Mouse (Mus musculus): Measurements from ENCODE around the gene Fnip2. TPM values are rescaled to one million over a fixed set of nuclear protein-coding genes. Genes with fewer than 3 reads are reported as not detected.

The Fnip2 gene
- polyA plus RNA-seq, 1 experiment from 2014 or later = 6.4 TPM

GRCm38 (mm10) chr3:79523349-79523748, 44.2 kb downstream of the Fnip2 start:
- 91% methylated on average over 4 of the region's 4 CpGs for WGBS
- H3K27me3 ChIP-seq = no peaks in the 10 kb centered on the region
- no peak overlapping the region for H3K27ac ChIP-seq
- ATAC-seq (ENCODE audit: insufficient number of reproducible peaks, insufficient read depth, low FRiP score, low TSS enrichment, low read depth) = no peak
- peaks cover 13% of the 10 kb centered on the region for H3K4me1 ChIP-seq (replicated peaks)
- no peak overlapping the region for H3K4me3 ChIP-seq (replicated peaks)
- H3K4me2 ChIP-seq = no peak overlapping the region
- no peaks in the 10 kb centered on the region for H3K36me3 ChIP-seq
- no peak overlapping the region for H3K9ac ChIP-seq (replicated peaks)
- no peaks in the 10 kb centered on the region for H3K9me3 ChIP-seq

DNA sequence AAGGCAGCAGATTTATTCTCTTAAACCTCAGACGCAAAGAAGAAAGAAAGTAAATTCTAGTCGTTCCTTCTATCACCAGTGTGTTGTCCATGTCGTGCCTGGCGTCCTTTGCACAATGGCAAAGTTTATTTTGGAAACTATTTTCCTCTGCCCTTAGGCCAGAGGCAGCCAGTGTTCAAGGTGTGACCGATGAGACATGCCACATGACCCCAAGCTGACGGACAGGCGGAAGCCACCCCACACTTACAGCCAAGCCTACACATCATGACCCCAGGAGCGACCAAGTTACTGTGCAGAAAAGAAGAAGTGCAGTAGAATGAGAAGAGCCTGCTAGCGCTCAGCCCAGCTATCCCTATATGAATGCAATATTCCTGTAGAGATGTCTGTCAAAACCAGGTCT, 47.7 kb downstream of the Fnip2 start:
- H3K4me1 ChIP-seq (replicated peaks) = peaks cover 16% of the 10 kb centered on the region
- no peak overlapping the region for H3K4me3 ChIP-seq (replicated peaks)
- no peaks in the 10 kb centered on the region for H3K27me3 ChIP-seq
- H3K9me3 ChIP-seq = no peaks in the 10 kb centered on the region
- no peak overlapping the region for H3K4me2 ChIP-seq
- H3K9ac ChIP-seq (replicated peaks) = no peak overlapping the region
- ATAC-seq (ENCODE audit: insufficient number of reproducible peaks, insufficient read depth, low FRiP score, low TSS enrichment, low read depth) = no peak
- WGBS = 72% methylated on average over 9 of the region's 9 CpGs
- no peaks in the 10 kb centered on the region; the same call in 1 of the 2 replicates for H3K36me3 ChIP-seq
- H3K27ac ChIP-seq = no peak overlapping the region

DNA sequence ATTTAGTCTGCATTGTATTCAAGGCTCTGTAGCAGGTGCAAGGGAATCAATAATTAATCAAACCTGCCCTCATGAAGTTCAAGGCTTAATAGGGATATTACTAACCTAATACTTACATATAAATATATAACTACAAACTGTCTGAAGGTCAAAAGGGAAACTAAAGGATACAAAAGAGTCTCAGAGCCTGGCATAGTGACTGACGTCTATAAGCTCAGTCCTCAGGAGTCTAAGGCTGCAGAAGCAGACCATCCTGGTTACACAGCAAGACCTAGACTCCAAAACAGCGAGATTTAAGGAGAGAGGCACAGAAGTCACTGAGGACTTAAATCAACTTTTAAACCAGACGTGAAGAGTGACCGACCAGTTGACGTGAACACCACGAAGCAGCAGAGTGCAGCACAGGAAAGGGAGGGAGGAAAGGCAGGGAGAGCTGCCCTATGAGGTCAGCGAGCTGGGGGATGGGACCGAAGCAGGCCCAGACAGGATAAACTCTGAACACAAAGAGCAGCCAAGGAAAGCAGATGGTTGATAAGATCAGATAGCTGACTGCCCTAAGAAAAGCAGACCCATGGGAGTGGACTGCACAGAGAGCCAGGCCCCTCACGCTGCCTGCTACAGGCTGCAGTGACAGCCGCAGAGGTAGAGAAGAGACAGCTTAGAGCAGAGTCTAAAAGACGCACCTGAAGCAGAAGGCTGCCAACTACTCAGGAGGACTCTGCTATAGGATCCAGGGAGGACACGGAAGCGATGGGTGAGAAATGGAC, 48.7 kb downstream of the Fnip2 start:
- no peak overlapping the region for H3K4me3 ChIP-seq (replicated peaks)
- H3K27ac ChIP-seq = no peak overlapping the region
- peaks cover 16% of the 10 kb centered on the region for H3K4me1 ChIP-seq (replicated peaks)
- H3K27me3 ChIP-seq = no peaks in the 10 kb centered on the region
- H3K36me3 ChIP-seq = no peaks in the 10 kb centered on the region; the same call in 1 of the 2 replicates
- H3K9me3 ChIP-seq = no peaks in the 10 kb centered on the region
- ATAC-seq (ENCODE audit: insufficient number of reproducible peaks, insufficient read depth, low FRiP score, low TSS enrichment, low read depth) = no peak
- H3K4me2 ChIP-seq = no peak overlapping the region
- 30% methylated on average over 13 of the region's 13 CpGs for WGBS
- H3K9ac ChIP-seq (replicated peaks) = no peak overlapping the region

- Histone ChIP-seq H3K9ac (replicated peaks) (no peak overlapping the region), H3K4me2 (no peak overlapping the region), H3K4me3 (replicated peaks) (no peak overlapping the region), H3K27ac (no peak overlapping the region), H3K9me3 (no peaks in the 10 kb centered on the region), H3K27me3 (no peaks in the 10 kb centered on the region), H3K36me3 (no peaks in the 10 kb centered on the region; the same call in 1 of the 2 replicates), H3K4me1 (replicated peaks) (peaks cover 16% of the 10 kb centered on the region)
- WGBS = 60% methylated on average over 17 of the region's 17 CpGs
- ATAC-seq (ENCODE audit: insufficient number of reproducible peaks, insufficient read depth, low FRiP score, low TSS enrichment, low read depth) = no peak
These were observed 49.6 kb downstream of the Fnip2 start for GRCm38 (mm10) chr3:79517884-79518591.

DNA sequence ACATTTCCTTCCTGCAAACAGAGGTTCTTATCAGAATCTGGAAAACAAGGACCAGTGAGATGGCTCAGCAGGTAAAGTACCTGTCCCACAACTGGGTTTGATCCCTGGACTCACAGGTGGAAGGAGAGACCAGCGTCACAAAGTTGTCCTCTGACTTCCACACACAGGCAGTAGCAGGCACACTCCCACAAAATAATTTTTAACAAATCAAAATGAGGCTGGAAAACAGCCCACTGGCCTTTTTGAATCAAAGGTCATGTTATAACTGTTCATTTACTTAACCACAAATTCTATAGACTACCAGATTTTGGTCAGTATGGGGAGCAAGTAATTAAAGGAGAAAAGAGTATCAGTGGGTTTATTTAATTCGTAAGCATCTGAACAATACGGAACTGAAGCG, 50.6 kb downstream of the Fnip2 start:
- WGBS = 89% methylated on average over 4 of the region's 4 CpGs
- peaks cover 16% of the 10 kb centered on the region for H3K4me1 ChIP-seq (replicated peaks)
- no peaks in the 10 kb centered on the region for H3K9me3 ChIP-seq
- no peak for ATAC-seq (ENCODE audit: insufficient number of reproducible peaks, insufficient read depth, low FRiP score, low TSS enrichment, low read depth)
- no peak overlapping the region for H3K9ac ChIP-seq (replicated peaks)
- no peaks in the 10 kb centered on the region for H3K27me3 ChIP-seq
- H3K4me3 ChIP-seq (replicated peaks) = no peak overlapping the region
- H3K36me3 ChIP-seq = no peaks in the 10 kb centered on the region; the same call in 1 of the 2 replicates
- H3K27ac ChIP-seq = no peak overlapping the region
- no peak overlapping the region for H3K4me2 ChIP-seq

DNA sequence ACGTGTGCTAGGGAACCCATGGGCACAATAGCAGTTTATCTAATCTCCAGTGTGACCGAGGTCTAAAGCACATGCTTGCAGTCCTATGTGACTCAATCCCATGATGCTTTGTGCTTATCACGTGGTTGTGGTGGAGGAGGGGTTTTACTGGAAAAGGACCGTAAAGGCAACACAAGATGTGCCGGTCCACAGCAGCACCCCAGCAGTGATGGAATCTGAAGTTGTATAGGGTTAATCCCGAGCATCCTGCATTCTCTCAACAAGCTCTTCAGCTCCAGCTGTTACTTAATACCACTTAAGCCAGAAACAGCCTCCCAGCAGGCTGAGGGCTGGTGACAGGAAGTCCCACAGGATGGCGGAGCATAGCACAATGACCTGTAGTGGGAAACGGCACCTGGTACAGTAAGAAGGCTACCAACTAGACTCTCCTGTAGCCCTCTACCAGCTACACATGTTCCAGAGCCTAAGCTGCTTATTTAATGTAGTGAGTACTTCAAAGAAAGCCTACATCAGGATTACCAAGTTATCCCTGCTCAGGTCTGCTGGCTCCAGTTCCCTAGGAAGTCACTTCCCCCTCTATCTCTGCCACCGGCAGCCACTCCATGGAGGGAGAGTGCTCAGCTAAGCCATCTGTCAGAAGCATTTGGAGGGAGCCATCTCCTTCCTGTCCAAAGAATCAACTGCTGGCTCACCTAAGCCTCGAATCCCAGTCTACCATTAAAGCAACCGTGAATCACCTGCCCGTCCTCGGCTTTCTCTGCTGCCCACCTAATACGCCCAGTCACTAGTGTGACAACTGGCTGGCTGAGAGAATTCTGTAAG, 51.3 kb downstream of the Fnip2 start:
- Histone ChIP-seq H3K4me2 (no peak overlapping the region), H3K36me3 (no peaks in the 10 kb centered on the region; the same call in 1 of the 2 replicates)
- 61% methylated on average over 14 of the region's 14 CpGs for WGBS

DNA sequence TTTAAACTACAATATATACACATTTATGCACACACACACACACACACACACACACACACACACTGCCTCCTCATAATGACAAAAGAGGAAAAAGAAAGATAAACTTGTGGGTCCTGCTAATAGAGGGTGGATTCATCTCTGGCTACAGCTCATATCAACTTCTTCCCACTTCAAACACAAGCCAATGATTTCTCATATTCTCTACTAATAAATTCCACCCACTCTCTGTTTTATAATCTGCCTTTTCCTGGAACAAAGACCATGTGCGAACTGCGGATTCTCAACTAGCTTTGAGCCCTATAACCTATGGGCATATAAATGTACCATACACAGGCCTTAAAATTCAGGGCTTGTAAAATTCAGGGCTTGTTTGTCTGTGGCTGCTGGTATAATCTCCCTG, 53.3 kb downstream of the Fnip2 start:
- Histone ChIP-seq H3K27ac (no peak overlapping the region), H3K9ac (replicated peaks) (no peak overlapping the region), H3K36me3 (peaks cover 4% of the 10 kb centered on the region; the same call in 1 of the 2 replicates), H3K9me3 (no peaks in the 10 kb centered on the region), H3K27me3 (no peaks in the 10 kb centered on the region), H3K4me3 (replicated peaks) (no peak overlapping the region), H3K4me1 (replicated peaks) (peaks cover 13% of the 10 kb centered on the region), H3K4me2 (no peak overlapping the region)
- ATAC-seq (ENCODE audit: insufficient number of reproducible peaks, insufficient read depth, low FRiP score, low TSS enrichment, low read depth) = no peak
- 77% methylated on average over 2 of the region's 2 CpGs for WGBS

More for the DNA sequence above, 51.3 kb downstream of the Fnip2 start:
- Histone ChIP-seq H3K27me3 (no peaks in the 10 kb centered on the region), H3K4me1 (replicated peaks) (peaks cover 16% of the 10 kb centered on the region), H3K27ac (0 out of 2 replicates have a peak overlapping the region, but pooled peaks have one; percentile 42), H3K4me3 (replicated peaks) (no peak overlapping the region), H3K9me3 (no peaks in the 10 kb centered on the region), H3K9ac (replicated peaks) (no peak overlapping the region)
- ATAC-seq (ENCODE audit: insufficient number of reproducible peaks, insufficient read depth, low FRiP score, low TSS enrichment, low read depth) = peak; percentile 58

GRCm38 (mm10) chr3:79501166-79501728, 66.3 kb downstream of the Fnip2 start:
- no peak overlapping the region for H3K9ac ChIP-seq (replicated peaks)
- no peak overlapping the region for H3K4me3 ChIP-seq (replicated peaks)
- H3K4me2 ChIP-seq = no peak overlapping the region
- no peak overlapping the region for H3K27ac ChIP-seq
- 90% methylated on average over 2 of the region's 2 CpGs for WGBS
- peaks cover 37% of the 10 kb centered on the region for H3K36me3 ChIP-seq
- H3K27me3 ChIP-seq = no peaks in the 10 kb centered on the region
- H3K4me1 ChIP-seq (replicated peaks) = no peaks in the 10 kb centered on the region
- 0 out of 2 replicates have a peak, but pooled peaks cover 8% of the 10 kb centered on the region for H3K9me3 ChIP-seq
- ATAC-seq (ENCODE audit: insufficient number of reproducible peaks, insufficient read depth, low FRiP score, low TSS enrichment, low read depth) = no peak

DNA sequence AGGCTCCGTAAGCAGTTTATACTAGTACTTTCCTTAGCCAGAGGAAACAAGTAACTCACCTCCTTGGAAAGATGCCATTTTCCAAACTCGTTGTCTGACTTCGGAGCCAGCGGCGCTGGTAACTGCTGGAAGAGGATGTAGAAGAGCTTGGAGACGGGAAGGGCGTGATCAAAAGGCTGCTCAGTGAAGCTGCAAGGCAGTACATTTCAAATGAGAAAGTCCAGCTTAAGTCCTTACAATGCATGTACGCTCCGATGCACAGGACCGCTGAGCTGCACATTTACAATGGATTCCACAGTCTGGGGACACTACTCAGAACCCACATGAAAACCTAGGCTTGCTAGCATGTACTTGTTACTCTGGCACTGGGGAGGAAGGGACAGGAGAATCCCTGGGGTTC, 67.3 kb downstream of the Fnip2 start:
- Histone ChIP-seq H3K9me3 (0 out of 2 replicates have a peak, but pooled peaks cover 8% of the 10 kb centered on the region), H3K4me3 (replicated peaks) (no peak overlapping the region), H3K36me3 (peaks cover 33% of the 10 kb centered on the region), H3K4me2 (no peak overlapping the region), H3K9ac (replicated peaks) (no peak overlapping the region), H3K4me1 (replicated peaks) (no peaks in the 10 kb centered on the region), H3K27me3 (no peaks in the 10 kb centered on the region), H3K27ac (no peak overlapping the region)
- WGBS = 94% methylated on average over 10 of the region's 10 CpGs
- no peak for ATAC-seq (ENCODE audit: insufficient number of reproducible peaks, insufficient read depth, low FRiP score, low TSS enrichment, low read depth)

- Histone ChIP-seq H3K4me1 (replicated peaks) (no peaks in the 10 kb centered on the region), H3K4me3 (replicated peaks) (no peak overlapping the region), H3K9me3 (0 out of 2 replicates have a peak, but pooled peaks cover 8% of the 10 kb centered on the region), H3K4me2 (no peak overlapping the region), H3K27me3 (no peaks in the 10 kb centered on the region), H3K9ac (replicated peaks) (no peak overlapping the region), H3K27ac (no peak overlapping the region), H3K36me3 (peaks cover 48% of the 10 kb centered on the region)
- WGBS = 46% methylated on average over 6 of the region's 6 CpGs
- no peak for ATAC-seq (ENCODE audit: insufficient number of reproducible peaks, insufficient read depth, low FRiP score, low TSS enrichment, low read depth)
These were observed 70.9 kb downstream of the Fnip2 start for GRCm38 (mm10) chr3:79496668-79497067.
